Mouse (Mus musculus): ENCODE results near the gene Map3k3.

- TF ChIP-seq CTCF (IDR thresholded peaks at IDR 0.05; ENCODE audit: low read depth) (no peak), EP300 (IDR thresholded peaks at IDR 0.05; ENCODE audit: low read depth) (no peak)
Observed at GRCm38 (mm10) chr11:106055341-106055740, 29.1 kb upstream of the Map3k3 start.
